Mouse (Mus musculus): ENCODE data around the gene Mindy3.

Gene Mindy3

DNA sequence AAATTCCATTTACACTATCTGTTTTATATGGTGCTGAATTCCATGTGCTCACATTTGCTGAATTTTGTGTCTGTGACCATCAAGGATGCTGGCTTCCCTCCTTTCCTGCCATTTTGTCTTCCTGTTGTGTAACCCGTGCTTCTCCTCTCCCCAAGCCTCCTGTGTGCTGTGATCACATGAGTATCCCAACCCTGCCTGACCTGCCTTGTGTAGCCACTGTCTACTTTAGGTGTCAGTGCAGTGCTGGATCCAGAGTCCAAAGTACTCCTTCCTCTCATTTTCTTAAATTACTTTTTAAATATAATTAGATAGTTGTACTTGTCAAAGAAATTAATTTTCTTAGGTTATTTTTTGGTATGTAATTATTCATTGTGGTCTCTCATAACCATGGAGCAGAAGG is 51.3 kb downstream of the Mindy3 start:
- no peak for DNase-seq

DNA sequence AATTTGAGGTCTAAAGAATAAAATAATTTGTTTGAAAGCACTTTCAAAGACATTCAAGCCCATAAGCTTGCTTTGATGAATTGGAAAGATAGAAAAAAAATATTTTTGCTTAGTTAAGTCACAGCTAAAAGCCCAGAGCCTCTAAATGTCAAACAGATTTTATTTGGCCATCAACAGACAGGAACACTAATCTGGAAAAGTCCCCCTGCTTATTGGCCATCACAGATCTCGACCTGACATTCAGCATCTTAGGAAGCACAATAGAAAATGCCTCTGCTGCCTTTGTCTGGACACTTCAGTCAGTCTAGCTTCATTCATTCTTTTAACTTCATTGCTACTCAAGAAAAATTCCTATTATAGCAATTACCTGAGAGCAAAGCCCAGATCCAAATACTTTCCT is 58.0 kb downstream of the Mindy3 start:
- DNase-seq: no peak

DNA sequence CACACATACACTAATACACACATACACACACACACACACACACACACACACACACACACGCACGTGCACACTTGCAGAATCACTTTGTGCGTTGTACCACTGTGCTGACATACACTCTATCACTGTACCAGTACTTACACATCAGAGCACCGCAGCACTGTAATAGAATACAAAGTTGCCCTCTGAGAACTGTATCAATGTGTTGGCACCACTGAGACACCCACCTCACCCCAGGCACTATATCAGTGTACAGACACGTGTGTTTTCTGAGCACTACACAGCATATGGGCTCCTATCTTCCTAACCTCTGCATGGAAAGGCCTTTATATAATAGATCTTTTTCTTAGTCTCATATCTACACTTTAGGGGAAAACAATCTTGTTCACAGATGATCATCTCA is 64.4 kb downstream of the Mindy3 start:
- DNase-seq: no peak

DNA sequence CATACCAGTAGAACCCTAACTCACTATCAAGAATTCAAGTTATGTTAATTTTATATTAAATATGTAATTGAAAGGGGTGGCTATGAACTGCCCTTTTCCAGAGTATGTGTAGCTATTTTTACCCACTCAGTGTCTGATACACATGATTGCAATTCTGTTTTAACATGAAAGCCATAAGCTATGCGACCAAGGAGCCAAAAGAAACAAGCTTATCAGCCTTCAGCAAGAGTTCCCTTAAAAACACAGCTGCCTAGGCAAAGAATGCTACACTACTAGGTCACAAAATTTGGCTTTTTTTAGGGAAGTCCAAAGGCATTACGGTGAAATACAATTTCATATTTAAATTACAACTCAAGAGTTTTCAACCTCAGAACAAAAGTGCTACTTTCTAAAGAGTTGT is 70.4 kb downstream of the Mindy3 start:
- no peak for DNase-seq

DNA sequence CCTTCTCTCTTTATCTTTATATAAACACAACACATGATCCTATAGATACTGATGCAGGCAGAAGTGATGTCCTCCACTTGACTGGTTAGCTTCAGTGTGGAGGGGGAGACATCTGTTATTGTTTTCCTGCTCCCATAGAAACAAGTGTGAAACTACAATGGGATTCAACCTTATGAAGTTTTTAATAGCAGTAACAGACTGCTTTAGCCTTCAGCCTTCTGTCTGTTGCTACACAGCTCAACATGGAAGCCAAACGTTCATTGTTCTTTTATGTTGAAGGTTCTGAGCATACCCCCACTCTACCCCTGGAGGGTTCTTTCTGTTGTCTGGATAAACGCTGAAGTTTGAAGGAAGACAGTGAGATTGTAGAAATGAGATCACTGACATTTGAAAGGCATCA is 87.3 kb downstream of the Mindy3 start:
- no peak for DNase-seq

DNA sequence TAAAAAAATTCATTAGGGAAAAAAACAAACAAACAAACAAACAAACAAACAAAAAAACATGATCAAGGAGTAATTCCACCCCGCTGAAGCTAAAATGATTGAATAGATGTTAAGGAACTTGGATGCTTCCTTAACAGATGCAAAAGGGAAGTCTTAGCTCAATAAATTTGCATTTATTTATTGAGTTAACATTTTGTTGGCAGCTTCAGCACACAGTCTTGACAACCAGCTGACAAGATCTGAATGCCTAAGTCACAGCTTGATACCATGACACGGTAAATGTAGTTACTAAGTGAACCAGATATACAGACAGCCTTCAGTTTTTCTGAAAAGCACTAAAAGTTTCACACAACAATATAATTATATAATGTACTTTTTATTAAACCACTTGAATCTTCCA is 89.7 kb downstream of the Mindy3 start:
- DNase-seq: no peak

DNA sequence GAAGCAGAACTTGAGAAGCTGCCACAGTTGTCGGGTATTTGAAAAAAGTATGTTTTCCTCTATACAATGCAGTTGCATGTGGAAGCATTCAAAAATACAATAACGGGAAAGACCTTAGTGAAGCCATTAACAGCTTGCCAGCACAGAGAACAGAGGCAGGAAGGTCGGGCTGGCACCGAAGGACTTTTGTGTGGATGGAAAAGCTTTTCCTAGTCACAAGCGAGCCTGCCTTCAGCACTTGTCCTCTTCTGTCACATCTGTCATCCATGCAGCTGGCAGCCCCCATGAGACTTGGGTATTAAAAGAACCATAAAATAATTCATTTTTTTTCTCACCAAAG is 90.2 kb downstream of the Mindy3 start:
- no peak for DNase-seq

DNA sequence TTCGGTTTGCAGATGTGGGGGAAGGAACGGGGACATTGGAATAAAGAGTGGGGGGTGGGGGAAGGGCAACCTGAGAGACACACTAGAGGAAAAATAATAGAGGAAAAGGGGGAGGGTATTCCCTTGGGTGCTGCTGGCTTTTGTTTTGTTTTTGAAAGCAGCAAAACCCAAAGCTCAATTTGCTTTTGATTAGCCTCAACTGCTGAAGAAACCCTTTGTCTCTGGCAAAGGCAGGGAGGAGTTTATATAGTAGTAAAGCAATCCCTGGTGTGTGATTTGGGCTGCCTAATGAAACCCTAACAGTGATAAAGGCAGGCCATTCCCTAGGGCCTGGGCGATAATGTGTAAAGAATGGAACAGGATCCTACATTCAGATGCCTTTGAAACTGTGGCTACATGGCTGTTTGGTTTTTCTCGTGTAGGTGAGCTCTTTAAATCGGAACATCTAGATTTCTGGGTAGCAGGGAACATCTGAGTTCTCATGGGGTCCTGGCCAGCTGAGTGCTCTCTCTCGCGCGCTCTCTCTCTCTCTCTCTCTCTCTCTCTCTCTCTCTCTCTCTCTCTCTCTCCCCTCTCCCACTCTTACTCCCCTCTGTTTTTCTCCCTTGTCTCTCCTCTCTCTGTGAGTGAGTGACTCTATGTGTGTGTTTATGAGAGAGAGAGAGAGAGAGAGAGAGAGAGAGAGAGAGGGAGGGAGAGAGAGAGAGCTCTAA is 90.8 kb downstream of the Mindy3 start:
- DNase-seq: no peak

DNA sequence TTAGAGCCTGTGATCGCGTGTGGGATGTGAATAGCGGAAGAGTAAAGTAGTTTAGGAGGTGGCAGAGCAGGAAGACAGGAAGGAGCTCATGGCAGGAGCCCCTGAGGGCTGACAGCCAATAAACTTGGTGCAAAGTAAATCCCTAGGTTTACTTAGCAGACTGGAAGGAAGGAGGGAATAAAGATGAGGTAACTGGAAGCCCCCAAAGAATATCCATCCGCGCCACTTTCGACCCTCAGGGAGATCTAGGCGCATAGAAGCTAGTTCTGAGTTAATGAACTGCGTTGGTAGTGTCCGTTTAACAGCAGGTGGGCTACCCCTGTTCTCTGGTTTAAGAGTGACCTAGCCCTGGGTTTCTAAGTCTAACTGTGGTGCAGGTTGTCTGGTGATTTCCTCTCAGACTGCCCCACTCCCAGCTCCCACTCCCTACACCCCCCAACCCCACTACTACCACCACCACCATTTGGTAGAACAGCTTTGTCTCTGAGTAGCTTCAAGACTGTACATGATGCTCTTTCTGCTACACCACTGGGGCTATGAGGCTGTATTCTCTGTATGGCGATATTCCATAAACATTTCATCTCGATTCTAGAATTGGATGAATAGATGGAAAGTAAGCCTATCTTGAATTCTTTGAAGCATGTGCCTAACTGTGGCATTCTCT is 91.4 kb downstream of the Mindy3 start:
- DNase-seq: no peak

DNA sequence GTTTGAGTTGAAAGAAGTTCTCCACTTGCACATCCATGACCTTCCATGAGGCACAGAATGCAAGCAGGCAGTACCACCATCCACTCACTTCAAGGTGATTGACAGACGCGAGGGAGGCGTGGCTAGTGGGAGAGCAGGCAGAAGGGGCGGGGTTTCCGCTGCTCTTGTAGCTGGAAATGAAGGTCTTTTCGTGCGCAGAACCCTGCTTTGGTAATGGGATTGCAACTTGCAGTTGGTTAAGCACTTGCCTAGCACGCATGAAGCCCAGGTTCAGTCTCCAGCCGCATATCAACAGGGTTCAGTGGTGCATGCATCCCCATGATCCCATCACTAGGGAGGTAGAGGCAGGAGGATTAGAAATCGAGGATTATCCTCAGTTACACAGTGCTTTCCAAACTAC is 92.1 kb downstream of the Mindy3 start:
- DNase-seq: peak; percentile 22 to 33

DNA sequence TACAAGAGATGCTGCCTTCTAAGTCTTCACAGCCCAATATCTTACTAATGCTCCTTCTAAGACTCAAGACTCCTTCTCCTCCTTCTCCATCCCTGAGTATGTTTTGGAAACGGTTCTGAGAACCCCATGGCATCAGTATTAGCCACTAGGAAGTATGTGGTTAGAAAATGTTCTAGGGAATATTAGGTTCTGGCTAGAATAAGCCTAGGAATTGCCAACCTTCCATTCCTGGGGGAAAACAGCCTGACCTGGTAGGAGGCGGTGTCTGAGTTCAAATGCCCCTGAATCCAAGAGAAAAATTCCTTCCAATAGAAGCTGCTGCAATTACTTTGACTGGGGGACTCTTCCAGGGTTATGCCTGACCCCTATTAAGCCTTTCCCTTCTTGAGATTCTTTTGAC is 93.4 kb downstream of the Mindy3 start:
- peak in 1 of 2 experiments; percentile 6 for DNase-seq

DNA sequence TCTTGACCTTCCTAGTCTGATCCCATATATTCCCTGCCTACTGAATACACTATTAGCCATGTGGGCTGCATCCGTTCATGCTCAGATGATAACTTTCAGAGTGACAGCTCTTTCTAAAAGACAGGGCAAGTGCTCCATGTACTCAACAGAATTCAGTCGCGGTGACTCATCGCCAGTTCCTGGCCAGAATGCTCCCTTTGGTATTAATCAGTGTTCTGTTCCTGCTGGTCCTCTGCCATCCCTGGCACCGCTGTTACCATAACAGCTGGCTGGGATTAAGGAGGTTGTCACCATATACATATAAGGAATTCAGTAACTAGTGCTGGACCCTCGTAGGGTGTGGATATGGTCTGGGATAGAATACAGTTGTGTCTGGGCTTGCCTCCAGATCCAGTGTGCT is 93.9 kb downstream of the Mindy3 start:
- DNase-seq: peak; percentile 69 to 73

DNA sequence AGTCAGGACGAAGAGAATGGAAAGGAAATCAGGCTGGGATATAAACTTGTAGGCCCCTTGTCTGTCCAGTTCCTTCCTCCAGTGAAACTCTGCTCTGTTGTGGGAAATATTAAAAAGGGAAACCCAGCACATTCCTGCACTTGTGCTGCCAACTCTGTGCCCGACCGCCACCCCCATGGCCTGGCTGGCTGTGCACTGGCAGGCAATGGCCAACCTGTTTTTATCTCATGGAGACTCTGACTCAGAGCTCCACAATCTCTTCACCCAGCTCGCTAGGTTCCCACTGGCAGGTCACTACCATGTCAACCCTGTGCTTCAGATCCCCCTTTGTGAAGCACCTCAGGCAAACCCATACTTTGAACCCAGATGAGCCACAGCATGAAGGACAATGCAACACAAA is 98.4 kb downstream of the Mindy3 start:
- no peak for DNase-seq

DNA sequence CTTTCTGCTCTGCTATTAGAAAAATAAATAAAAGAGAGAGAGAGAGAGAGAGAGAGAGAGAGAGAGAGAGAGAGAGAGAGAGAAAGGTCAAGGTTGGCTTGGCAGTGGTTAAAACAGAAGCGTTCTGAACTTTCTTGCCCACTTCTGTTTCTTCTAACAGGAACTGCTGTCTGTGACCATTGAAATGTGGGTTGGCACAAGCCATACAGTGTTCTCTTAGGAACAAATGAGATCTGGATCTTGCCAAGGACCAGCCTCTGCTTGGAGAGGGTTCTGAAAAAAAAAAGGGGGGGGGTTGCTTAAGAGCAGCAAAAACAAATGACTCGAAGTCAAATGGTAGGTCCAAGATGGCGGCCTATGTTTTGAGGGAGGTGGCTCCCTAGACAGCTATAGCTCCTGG is 100.6 kb downstream of the Mindy3 start:
- DNase-seq: no peak

DNA sequence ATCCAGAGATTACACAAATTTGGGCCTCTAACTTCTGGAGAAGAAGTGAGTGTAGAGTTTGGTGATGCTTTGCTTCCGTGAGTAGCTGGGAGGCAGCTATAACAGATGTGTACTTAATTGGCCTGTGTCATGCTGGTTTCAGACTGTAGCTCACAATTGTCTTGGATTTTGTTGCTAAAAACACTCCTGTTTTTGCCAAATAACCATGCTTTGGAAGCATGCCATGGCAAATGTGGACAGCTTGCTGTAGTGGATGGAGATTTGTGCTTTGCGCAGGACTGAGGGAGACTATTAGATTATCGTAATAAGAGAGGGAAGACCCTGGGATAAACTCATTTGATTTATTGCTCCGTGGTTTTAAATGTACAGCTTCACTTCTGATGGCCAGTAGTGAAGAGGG is 101.2 kb downstream of the Mindy3 start:
- DNase-seq: peak in 1 of 2 experiments; percentile 19

DNA sequence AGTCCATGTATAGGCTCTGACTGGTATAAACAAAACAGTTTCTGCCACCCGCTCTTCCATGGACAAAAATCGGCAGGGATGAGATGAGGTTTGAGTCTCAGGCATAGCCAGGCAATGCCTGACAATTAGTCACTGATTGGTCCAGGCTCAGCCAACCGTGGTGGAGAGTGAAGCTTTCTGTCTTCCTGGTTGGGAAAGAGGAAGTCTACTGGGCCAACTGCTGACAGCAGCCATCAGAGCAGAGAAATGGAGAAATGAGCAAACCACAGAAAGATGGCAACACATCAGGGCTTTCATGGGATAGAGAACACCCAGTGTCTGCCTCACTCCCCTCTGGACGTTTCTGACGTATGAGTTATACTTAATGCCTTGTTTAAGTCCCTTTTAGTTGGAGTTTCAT is 101.9 kb downstream of the Mindy3 start:
- peak; percentile 52 to 57 for DNase-seq

DNA sequence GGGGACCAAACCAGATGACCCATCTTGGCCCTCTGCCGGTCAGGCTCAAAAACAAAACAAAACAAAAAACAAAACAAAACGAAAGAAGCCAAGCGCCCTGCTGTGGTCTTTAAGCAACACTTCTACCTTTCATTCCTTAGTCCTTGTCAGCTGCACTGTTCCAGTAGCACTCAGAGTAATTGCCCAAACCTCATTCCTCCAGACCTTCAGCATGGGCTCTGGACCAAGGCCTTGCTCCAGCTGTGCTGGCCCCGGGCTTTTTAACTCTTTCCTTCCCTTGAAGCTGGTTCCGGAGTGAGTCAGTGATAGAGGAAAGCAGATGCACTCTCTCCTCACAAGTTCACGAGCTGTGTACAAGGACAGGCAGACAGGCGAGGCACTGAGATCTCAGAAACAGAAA is 102.9 kb downstream of the Mindy3 start:
- peak; percentile 24 to 51 for DNase-seq

DNA sequence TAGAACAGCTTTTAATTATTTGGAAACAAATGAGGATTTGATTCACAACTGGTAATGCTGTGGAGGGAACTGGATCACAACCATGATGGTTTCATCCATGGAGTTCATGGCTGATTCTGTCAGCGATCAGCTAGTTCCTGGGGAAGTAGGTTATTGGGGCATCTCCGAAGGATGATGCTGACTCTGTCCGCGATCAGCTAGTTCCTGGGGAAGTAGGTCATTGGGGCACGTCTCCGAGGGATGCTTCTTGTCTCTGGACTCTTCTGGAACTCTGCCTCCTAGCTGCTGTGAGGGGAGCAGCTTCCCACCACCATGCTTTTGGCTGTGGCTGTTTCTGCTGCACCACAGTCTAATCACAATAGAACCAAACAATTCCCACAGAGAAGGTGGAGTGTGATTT is 105.2 kb downstream of the Mindy3 start:
- DNase-seq: no peak

DNA sequence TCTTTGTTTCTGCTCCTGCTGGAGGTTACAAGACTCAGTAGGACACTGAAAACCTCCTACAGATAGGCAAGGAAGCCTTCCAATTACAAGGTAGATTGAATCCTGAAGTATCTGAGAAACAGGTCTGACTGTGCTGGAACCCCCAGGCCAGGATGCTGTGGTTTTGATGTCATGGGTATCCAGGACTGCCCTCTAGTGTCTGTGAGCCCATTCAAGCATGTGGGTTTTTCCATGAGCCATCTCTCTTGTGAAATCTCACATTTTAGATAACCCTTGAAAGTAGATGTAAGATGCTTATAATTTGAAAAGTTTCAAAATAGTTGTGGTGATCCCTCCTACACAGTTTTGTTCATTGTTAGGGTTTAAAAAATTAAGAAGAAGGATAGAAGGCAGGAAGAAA is 110.8 kb downstream of the Mindy3 start:
- DNase-seq: no peak

DNA sequence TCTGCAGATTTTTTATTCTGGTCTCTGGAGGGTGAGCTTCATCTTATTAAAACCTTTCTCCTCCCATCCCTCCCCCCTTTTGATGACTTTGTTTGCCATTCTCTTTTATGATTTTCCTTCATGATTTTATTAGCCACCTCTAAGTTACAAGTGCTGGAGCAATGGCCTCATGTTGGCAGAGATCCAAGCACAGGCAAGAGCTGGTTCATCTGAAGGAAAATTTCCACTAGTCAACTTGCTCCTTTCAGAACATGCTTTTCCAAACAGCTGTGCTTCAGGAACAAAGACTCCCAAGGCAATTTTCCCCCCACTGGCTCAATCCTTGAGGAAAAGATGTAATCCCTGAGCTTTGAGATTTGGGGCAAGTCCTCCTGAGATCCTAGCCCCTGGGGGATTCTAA is 112.0 kb downstream of the Mindy3 start:
- peak in 1 of 2 experiments; percentile 39 for DNase-seq

DNA sequence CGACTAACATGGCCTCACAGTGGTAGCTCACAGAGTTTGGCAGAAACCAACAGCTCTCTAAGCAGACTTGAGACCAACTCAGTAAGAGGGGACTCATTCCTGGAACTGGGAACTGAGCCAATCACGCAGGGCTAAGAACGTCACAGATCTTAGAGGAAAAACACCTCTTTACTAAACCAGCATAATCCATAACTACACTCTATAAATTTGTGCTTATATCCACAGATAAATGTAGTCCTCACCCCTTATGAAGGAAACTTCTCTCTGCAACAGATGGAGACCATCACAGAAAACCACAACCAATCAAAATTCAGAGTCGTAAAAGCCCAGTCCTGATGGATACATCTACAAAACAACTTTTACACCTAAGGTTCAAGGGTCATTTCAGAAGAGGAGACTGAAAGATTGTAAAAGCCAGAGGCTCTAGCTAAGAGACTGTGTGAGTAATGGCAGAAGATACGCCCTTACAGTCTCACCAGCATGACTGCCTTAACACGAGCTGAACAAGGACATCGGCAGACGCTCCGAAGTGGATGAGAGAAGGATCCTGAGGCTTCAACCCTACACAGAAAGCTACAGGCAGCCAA is 114.1 kb downstream of the Mindy3 start:
- DNase-seq: no peak

DNA sequence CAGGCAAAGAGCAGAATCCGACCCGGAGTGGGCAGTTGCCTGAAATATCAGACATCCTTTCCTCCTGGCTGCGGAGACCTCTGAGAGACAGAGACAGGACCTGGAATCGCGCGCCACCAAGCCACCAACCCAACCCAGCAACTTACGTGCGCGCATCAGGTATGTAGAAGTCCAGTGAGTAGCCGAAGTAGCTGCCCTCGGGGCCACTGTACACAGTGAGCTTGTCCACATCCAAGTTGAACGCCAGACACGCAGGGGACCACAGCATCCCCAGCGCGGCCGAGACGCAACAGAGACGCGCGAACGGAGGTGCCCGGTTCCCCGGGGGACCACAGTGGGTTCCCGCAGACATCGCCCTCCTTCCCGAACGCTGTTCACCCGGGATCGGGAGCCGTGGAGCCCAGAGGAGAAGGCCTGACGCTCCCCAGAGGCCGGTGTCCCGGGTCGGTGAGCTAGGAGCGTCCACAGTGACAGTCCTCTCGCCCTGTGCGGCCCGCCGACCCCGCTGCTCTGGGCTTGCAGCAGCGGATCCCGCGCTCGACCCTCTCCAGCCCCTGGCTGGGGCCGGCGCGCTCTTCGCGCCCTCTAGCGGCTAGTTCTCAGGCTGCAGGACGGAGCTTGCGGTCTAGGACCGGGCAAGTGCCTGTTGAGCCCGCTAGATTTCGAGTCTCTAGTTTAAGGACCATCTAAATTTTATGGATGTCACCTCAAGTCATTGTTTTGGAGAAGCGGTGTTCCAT is 117.7 kb downstream of the Mindy3 start, which contains the start of gene Itga8:
TSS of gene Itga8 (minus strand) at position 492 of the 740 bp plus-strand sequence.
- DNase-seq: peak; percentile 64 to 65

DNA sequence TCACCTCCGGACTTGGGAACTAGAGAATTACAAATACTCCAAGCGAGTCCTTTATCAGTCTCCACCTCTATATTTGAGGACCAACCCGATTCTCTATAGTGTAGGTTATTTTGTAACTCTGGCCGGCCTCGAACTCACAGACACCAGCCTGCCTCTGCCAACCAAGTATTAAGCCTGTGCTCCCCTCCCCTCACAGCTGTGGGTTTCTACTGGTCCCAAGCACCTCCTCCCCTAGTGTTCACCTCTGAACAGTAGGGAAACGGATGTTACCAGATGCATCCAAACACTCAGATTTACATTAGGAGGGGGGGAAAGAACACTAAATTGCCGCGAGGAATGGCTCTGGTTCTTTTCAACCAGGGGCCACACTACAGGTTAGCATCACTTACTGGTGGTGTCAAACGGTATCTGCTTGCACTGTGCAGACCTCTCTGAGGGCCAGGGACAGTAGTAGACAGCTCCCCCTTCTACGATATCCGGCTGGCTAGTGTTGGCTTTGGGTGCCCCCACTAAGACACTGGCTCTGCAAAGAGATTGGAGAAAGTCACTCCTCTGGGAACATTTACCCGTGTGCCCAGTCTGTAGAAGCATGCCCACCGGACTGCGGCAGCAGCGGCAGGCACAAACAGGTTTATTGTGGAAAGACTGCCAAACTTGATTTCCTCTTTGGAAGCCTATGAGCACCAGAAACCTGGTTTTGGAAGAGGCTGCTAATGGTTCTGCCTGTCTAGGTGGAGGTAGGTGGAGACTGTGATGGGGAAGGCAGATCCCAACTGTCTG is 118.6 kb downstream of the Mindy3 start:
- no peak for DNase-seq
